Mouse (Mus musculus): ENCODE results near the gene Nudt22.

Gene Nudt22

DNA sequence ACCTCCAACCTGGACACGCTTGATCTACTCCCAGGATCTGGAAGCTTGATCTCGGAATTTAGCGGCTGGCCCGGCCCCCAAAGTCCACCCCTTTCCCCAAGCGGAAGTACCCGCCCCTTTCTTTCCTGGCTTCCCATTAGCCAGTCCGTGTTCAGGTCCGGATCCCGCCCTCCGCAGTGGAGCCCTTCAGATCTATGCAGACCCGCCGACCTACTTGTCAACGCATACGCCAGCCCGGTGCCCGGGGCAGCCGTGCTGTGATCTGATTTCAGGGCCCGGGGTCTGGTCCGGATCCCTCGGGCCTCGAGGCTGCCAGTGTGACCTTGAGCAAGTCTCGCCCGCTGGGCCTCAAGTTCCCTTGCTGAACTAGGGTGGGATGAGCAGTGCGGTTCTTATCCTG lies at the start of gene Nudt22, which contains the start of gene Trpt1:
TSS of gene Nudt22 (minus strand) at position 112 of the 400 bp plus-strand sequence.
TSS of gene Trpt1 (plus strand) at position 126 of the 400 bp plus-strand sequence.
- DNase-seq (ENCODE audit: low spot score) = peak; percentile 66

- no peak for DNase-seq (ENCODE audit: low spot score)
These were observed 48.8 kb upstream of the Nudt22 start for GRCm38 (mm10) chr19:7044706-7045105.

DNA sequence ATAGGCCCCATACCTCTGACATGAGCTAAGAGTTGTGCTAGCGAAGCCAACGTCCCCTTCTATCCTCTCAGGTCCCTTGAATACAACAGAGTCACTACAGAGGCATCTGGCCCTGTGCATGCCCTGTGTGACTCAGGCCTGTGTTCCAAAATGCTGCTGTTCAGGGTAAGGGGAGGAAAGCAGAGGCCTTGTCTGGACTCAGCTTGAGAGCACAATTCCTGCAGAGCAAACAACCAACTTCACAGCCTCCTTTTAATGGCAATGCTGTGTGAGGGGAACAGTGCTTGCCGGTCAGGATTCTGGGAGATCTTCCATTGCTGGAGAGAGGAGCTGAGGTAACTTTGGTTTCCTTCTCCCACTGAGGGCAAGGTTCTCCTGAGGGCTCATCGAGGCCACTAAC lies 48.4 kb upstream of the Nudt22 start:
- DNase-seq (ENCODE audit: low spot score) = no peak

GRCm38 (mm10) chr19:7041171-7041570 lies 45.3 kb upstream of the Nudt22 start:
- DNase-seq (ENCODE audit: low spot score) = no peak

- peak; percentile 48 for DNase-seq (ENCODE audit: low spot score)
These were observed 44.8 kb upstream of the Nudt22 start for GRCm38 (mm10) chr19:7040637-7041130.

GRCm38 (mm10) chr19:7039841-7040636 lies 44.1 kb upstream of the Nudt22 start, which contains the start of gene Stip1:
Gene Stip1, minus strand, starts transcription at chr19:7039967.
- peak; percentile 99 for DNase-seq (ENCODE audit: low spot score)

DNA sequence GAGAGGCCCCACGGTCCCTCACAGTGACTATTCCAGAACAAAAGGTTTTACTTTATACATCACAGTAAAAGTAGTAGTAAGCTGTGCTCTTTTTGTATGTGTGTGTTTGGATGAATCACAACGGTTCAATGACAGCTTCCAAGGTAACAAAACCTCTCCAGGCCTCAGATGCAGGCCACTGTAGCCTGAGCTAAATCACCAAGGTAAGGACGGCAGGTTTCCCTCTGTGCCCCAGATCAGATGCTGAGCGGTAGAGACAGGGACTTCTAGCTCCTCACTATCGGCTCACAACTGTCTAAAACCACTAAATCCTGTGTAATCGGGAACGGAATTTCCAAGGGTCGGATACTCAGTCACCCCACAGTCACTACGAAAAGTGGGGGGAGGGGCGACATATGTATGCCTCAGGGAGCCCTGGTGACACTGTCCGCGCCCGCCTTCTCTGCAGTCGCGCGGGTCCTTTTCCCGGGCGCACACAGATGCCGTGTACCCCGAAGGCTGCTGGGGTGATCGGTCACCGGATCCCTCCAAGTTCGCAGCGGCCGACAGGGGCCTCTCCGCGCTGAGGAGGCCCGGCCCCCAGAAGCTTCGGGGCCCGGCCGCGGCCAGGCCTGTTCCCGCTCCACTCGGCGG lies 43.3 kb upstream of the Nudt22 start:
- DNase-seq (ENCODE audit: low spot score) = peak; percentile 62

DNA sequence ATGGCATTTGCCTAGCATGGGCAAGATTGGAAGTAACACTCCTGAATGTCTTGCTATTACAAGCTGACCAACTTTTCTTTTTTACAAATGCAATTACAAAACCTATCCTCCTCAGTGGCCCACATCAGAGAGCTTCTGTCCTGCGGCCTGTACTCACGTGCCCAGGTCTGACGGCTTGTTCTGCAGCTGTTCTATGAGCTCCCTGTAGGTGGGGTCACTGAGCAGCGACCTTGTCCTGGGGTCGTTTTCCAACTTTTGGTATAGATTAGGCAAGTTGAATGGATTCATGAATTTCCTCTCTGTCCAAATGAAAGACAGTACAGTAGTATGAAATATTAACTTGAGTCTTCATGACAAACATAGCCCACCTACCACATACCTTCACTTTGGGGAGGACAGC lies 38.1 kb upstream of the Nudt22 start:
- no peak for DNase-seq (ENCODE audit: low spot score)

DNA sequence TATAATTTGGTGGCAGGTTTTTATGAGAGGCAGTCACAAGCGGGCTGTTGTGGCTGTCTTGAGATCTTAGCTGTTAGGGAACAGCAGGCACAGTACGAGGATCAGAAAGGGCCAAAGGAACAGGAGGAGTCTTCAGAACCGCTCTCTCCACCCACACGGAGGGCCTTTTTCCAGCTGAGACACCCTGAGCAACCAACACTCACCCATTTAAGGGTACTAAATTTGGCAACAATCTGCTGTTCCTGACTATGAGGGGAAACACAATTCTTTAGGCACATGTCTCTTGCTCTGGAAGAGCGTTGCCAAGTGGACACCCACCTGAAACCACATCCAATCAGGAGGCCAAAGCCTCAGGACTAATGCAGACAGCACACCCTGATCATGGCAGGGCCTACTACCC lies 33.6 kb upstream of the Nudt22 start:
- no peak for DNase-seq (ENCODE audit: low spot score)

DNA sequence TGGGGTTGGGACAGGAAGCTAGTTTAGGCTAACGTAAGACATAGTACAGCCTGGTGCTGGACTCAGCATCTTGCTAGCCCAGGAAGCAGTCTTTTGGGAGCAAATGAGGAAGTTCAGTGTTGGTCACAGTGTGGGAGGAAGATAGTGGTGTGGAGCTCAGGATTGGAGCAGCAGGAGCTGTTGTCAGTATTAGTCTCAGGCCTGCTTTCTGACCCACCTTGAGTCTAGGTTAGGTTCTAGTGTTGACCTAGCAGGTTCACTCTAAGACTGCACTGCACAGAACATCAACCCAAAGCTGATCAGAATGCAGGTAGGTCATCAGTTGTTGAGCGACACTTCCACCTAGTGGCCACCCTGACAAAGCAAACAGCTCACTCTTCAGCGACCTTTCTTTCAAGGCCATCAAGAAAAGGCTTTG lies 24.3 kb upstream of the Nudt22 start:
- peak; percentile 78 for DNase-seq (ENCODE audit: low spot score)

GRCm38 (mm10) chr19:7019191-7019590 lies 23.3 kb upstream of the Nudt22 start, which contains the start of gene Fermt3:
Gene Fermt3, minus strand, starts transcription at chr19:7019469.
- DNase-seq (ENCODE audit: low spot score) = peak; percentile 87

DNA sequence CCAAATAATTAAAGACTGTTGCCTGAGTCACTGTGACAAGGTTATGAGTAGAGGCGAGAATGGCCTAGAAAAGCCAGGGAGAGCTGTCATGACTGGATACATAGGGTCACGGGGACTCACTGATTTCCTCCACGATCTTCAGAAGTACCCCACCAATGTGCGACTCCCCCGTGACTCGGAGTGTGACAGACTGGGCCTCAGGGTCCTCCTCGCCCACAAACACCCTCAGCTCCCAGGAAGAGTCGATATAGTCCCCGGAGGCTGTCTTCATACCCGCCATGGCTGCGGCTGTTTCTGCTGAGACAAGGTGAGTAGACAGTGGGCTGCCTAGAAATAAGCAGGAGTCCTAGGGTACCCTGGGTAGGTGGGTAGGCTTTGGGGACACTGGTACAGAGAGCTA lies 22.6 kb upstream of the Nudt22 start:
- no peak for DNase-seq (ENCODE audit: low spot score)

- peak; percentile 70 for DNase-seq (ENCODE audit: low spot score)
These were observed 21.9 kb upstream of the Nudt22 start for GRCm38 (mm10) chr19:7017541-7018457.

DNA sequence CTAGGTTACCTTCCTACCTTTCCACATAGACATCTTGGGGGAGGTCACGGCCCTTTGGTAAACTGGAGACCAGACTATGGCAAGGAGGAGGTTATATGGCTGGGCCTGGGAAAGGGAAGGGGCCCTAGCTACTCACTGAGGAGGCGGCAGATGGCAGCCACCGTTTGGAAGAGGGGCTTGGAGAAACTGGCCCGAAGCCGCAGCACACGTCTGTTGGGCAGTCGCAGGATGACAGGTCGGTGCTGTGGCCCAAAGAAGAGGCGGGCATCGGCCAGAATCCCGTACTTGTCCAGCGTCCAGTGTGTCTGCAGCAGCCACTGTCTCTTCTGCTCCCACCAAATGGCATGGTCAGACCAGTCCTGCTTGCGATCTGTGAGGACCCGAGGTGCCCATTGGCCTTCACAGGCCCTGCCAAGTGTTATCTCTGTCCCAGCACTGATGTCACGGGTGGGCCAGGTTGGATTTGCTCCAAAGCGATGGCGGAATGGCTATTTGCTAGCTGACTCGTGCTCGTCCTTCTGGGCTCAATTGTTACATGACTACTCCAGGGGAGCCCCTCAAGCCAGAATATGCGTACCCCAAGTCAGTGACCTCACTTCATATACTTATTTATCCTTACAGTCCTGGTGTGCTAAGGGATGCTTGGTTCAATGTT lies 18.7 kb upstream of the Nudt22 start:
- no peak for DNase-seq (ENCODE audit: low spot score)

DNA sequence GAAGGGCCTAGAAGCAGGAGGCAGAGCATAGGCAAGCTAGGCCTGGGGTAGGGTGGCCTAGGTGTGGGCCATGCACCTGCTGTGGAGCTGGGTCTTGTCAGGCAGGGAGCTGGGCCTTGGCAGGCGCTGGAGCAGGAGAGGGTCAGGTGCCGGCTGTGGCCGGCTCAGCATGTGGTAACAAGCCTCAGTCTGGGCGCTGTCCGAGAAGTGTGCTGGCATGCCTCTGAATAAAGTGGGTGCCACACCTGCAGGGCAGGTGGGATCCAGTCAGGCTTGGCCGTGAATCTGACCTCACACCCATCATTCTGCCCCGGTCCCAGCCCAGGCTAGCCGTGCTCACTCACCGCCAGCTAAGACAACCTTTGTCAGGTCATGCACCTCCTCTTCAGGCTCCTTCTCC lies 18.1 kb upstream of the Nudt22 start:
- DNase-seq (ENCODE audit: low spot score) = no peak

DNA sequence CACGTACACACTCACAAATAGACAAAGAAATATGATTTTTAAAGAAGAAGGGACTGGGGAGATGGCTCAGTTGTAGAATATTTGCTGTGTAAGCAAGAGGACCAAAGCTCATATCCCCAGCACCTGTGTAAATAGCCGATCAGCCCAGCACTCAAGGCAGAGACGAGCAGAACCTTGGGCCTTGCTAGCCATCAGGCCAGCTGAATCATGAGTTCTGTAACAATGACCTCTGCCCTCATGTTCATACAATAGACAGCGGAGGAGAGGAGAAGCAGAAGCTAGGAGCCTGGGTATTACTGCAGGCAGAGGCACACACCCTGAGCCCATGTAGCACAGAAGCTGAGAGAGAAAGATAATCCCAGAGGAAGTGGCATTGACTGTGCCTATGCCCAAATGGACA lies 16.5 kb upstream of the Nudt22 start:
- DNase-seq (ENCODE audit: low spot score) = no peak

DNA sequence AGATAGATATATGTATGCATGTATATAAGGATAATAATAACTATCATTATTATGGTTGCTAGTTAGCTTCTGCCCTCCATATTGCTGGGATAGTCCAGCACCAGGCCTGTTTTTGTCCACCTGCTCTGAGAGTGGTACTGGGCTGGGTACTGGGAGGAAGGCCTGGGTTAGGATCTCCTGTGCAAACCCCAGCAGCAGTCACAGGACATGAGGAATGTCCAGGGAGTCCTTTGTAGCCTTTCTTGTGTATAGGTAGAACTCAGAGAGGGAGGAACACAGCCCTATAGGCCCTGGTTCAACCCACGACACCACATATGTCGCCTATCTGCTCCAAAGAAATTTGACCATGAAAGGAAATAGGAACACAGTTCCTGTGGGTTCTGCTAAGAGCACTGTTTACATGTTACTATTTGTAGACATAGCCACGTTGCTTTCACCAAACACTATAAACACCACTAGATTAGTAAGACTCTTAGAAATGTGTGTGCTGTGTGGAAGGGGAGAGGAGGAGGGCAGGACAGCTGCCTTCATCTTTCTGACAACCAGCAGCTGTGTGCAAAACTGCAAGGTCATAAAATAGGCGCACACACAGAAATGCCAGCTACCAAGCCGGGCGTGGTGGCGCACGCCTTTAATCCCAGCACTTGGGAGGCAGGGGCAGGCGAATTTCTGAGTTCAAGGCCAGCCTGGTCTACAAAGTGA lies 11.1 kb upstream of the Nudt22 start:
- no peak for DNase-seq (ENCODE audit: low spot score)

GRCm38 (mm10) chr19:6999360-7000063 lies 3.6 kb upstream of the Nudt22 start:
- DNase-seq (ENCODE audit: low spot score) = no peak

DNA sequence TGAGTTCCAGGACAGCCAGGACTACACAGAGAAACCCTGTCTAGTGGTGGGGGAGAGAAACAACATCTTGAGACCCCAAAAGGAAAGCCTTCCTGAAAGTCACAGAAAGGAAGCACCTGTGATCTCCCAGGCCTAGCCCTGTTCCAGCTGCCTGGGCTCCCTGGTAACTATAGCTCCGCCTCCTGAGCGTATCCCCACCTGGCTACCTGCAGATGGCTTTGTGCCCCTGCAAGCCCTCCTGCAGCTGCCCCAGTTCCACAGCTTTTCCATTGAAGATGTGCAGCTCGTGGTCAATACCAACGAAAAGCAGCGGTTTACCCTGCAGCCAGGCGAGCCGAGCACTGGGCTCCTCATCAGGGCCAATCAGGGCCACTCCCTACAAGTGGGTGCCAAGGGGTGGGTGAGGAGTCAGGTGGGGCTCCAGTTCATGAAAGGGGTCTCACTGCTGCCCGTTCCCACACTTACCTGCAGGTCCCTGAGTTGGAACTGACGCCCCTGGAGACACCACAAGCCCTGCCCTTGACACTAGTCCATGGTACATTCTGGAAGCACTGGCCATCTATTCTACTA lies 1.9 kb upstream of the Nudt22 start:
- no peak for DNase-seq (ENCODE audit: low spot score)

All from T-cell, adult 2 months (primary cell).